Mouse (Mus musculus) liver, postnatal 0 days (tissue): Measurements from ENCODE around the gene Ppp1r14d.

Experiments
- CTCF ChIP-seq: sonication (generic); IDR thresholded peaks from 2 replicates; pipeline ENCODE4 v1.5.1; 2016; ENCODE audit warnings: antibody characterized with exemption, low read depth
- EP300 ChIP-seq: IDR thresholded peaks from 2 replicates; pipeline ENCODE4 v1.6.1; 2016; ENCODE audit warnings: antibody characterized with exemption, low read depth, mild to moderate bottlenecking

DNA sequence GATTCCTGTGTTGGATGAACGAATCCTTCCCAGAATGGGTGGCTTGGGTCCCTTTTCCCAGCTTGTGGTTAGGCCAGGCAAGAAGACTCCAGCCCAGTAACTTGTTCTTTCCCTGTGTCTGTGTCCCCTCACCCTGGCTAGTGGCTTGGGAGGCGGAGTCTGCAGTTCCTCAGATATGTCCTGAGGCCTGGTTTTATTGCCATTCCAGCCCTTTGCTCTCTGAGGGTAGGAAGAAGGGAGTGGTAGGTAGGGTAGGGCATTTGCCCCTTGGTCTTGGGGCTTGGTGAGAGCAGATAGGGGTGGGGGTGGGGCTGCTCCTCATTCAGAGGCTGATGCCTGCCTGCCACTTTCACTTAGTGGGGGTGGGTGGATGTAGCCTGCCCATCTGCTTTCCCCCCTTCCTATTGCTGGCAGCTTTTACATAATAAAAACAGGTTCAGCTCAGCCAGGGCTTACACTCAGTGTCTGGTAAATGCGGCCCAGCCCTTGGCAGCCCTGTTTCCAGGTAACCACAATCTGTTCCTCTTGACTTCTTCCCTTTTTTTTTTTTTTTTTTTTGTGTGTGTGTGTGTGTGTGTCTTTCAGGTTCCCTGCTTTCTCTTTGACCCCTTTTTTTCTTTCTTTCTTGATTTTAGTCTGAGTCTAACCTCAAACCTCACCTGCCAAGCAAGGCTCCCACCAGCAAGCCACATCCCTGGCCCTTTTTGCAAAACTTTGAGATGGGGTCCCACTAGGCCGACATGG is 10.5 kb upstream of the Ppp1r14d start:
- TF ChIP-seq CTCF (no peak), EP300 (no peak)
